Mouse (Mus musculus) inflammation-experienced regulatory T-cells, adult 16 weeks (primary cell): ENCODE results near the gene Dnah7b. TPM values are rescaled to one million over a fixed set of nuclear protein-coding genes. Genes with fewer than 3 reads are reported as not detected.

Experiments
- polyA plus RNA-seq: library from polyadenylated mRNA; unstranded; fragments of 100-300 nt; shearing (Covaris generic); gene quantifications from one replicate; pipeline ENCODE4 v1.2.1, GENCODE M21; 2017

The Dnah7b gene
- 10.2 TPM for polyA plus RNA-seq

DNA sequence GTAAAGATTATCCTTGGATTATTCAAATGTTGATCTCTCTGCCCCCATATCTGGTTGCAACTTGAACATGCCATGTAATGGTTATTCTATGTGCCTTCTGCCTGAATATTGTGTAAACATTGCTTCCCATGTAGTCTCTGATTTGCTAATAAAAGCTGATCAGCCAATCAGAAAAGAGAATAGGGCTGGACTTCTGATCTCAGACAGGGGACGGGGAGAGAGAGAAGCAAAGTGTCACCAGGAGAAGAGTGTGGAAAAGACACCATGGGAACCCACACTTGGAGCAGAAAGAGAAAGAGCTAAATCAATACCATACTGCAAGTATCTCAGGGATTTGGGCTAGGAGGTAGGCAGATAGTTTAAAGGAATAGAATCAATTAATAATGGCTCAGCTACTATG lies at the start of gene Dnah7b:
Gene Dnah7b (plus strand): TSS at position 301 of the 400 bp plus-strand sequence.

Other genes starting within 250 kb of the Dnah7b start
- gene Gm5269, start 176.0 kb upstream of the Dnah7b start, polyA plus RNA-seq, result not detected
- gene Slc40a1, start 139.8 kb upstream of the Dnah7b start, polyA plus RNA-seq, result 28.4 TPM